Mouse (Mus musculus) erythroblast, embryonic 14.5 days (primary cell): ENCODE measurements around the gene Prdx5.

Experiments
- GATA1 ChIP-seq: IDR thresholded peaks from 2 replicates; pipeline ENCODE4 v1.6.1; 2012; ENCODE audit warnings: low read length, inconsistent platforms, mixed read lengths
- TAL1 ChIP-seq: IDR thresholded peaks from 3 replicates; pipeline ENCODE4 v1.6.1; 2012; ENCODE audit warnings: low read length, inconsistent platforms, mixed read lengths

GRCm38 (mm10) chr19:6857391-6858005 lies 52.4 kb downstream of the Prdx5 start:
- TF ChIP-seq TAL1 (no peak), GATA1 (no peak)
